Mouse (Mus musculus): ENCODE measurements around the gene Cct7. TPM values are rescaled to one million over a fixed set of nuclear protein-coding genes. Genes with fewer than 3 reads are reported as not detected.
"Not testable (repeated sequence)": the region's sequence is repeated elsewhere in the genome, so short reads cannot be mapped to it uniquely, and the experiment has no call there.

The Cct7 gene
- 100 to 1,000 TPM; 241 to 294 TPM for total RNA-seq (2021)
- polyA plus RNA-seq (2012; rRNA removed): 63.3 and 81.3 TPM in 2 replicates
- long read RNA-seq, transcript Cct7-201 (12 exons, 2,441 nt): major isoform, 350 of 372 reads
- long read RNA-seq, partial matches to known transcripts: 18 of 372 reads
- long read RNA-seq, other reads (novel, unspliced or antisense): 4 of 372 reads

DNA sequence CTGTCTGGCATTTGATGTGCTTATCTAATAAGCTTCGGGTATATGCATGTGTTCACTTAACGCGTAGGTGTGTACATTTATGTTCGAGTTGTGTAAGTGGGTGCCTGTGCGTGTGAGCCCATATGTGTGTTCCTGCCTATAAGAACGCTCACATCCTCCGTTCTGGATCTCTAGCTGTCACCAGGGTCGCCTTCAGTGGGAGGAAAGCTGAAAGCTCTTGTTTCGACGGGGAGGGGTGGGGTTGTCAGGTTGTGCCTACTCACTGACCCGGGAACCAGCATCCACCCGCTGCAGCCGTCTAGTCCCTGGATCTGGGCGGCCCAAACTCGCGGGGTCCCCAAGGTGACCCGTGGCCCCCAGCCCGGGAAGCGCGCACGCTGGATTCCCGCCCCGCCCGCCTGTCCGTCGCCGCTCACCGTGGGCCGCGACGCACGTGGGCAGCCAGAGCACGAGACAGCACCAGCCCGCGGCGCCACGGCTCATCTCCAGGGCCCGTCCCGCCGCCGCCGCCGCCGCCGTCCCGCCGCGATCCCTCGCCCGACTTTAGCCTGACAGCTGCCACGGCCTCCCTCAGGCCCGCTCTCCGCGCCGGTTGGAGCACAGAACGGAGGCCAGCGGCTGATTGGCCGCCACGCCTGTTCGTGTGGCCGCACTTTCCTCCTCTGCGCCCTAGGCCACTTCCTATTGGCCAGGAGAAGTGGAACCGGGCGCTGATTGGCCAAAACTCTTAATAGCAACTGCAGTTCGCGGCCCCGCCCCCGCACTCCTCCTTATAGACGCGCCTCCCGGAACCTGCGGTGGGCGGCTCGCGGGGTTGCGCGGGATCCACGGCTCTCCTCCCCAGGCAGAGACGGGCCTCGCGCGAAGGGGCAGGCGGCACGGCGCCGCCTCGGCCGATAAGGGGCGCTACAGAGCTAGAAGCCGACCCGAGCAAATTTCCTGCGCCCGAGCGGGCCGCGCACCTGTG, at the start of gene Cct7:
Cct7 (plus strand) TSS at position 818 of the 967 bp plus-strand sequence.
- peak; percentile 99 for DNase-seq

DNA sequence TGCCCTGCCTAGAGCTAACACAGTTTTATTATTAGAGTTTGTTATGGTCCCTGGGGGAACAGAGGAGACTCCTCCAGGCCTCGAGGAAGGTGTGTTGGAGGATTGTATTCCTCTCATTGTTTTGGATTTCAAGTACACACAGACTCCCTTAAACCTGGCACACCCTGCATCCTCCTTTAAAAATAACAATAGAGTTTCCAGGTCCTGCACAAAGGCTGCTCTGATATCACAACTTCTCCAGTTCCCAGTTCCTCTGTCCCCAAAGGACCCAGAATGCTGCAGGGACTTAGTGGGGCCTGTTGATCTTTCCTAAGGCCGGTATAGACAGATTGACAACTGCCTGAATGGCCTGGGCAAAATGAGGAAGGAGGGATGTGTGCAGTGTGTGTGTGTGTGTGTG, 48.7 kb upstream of the Cct7 start:
- DNase-seq: no peak

DNA sequence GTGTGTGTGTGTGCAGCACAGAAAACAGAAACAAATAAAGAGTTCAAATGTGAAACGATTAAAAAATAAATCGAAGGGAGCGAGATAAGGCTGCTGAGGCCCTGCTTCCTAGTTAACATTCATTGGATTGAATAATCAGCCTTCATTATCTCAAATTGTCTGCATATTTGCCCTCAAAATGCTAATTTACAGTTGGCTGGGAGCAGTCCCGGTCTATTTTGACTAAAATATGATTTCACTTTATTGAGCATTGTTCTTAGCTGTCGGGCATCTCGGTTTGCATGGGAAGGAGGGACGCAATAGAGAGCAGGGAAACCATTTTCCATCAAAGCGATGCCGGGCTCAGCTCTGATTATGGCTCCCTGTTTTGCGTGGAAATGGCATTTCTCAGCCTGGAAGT, 48.3 kb upstream of the Cct7 start:
- no peak for DNase-seq

- no peak for DNase-seq
Measured at GRCm38 (mm10) chr6:85409003-85409402, 42.3 kb upstream of the Cct7 start.

- DNase-seq: peak; percentile 52
Measured at GRCm38 (mm10) chr6:85410771-85411273, 40.5 kb upstream of the Cct7 start.

DNA sequence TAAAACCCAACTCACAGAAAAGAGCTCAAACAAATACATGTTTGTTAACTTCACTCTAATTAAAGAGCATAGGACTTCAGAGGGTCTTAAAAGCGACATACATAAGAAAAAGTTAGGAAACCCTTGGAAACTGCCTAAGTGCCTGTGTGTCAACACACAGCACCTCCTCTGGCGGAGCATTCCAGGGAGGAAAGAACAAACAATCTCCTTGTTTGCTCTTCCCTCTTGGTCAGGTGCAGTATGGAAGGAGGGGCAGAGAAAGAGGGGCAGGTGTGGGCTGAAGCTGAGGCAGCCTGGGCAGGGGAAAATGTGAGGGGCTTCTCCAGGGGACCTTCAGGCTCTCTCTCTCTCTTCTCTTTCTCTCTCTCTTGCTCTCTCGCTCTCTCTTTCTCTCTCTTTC, 35.5 kb upstream of the Cct7 start:
- no peak for DNase-seq

DNA sequence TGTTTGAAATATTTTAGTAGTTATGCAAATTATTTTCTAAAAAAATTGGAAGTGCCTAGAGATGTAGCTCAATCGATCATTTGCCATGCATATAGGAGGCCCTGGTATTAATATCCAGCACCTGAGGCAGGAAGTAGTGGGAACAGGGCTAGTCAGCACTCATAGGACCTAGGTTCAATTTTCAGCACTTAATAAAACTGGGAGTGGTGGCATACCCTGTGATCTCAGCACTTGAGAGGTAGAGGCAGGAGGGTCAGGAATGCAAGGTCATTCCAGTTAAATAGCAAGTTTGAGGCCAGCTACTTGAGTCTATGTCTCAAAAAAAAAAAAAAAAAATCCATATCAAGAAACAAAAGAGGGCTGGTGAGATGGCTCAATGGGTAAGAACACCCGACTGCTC, 32.2 kb upstream of the Cct7 start:
- DNase-seq: no peak

GRCm38 (mm10) chr6:85423836-85424379, 27.4 kb upstream of the Cct7 start, which contains the start of gene Noto:
Noto (plus strand) TSS chr6:85423886.
- DNase-seq: peak; percentile 50

DNA sequence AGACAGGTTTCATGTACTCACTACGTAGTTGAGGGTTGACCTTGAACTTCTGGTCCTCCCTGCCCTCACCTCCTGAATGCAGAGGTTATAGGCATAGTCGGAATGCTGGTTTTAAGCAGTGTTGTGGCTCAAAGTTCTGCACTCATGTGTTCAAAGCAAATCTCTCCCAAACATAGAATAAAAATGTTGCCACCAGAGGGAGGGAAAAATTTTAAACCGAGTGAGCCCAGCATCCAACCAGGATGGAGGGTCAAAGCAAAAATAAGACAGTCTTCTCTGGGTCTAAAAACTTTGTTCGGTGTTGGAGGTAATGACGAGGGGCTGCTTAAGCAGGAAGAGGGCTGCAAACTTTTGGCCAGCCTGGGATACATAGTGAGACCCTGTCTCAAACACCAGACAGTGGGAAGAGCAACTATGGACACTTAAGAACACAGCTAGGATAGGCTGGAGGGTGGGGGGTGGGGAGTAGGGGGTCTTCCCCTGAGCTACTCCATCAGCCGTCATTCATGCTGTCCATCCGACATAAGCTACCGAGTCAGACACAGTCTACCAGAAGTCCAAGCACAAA, 20.0 kb upstream of the Cct7 start:
- DNase-seq: no peak

DNA sequence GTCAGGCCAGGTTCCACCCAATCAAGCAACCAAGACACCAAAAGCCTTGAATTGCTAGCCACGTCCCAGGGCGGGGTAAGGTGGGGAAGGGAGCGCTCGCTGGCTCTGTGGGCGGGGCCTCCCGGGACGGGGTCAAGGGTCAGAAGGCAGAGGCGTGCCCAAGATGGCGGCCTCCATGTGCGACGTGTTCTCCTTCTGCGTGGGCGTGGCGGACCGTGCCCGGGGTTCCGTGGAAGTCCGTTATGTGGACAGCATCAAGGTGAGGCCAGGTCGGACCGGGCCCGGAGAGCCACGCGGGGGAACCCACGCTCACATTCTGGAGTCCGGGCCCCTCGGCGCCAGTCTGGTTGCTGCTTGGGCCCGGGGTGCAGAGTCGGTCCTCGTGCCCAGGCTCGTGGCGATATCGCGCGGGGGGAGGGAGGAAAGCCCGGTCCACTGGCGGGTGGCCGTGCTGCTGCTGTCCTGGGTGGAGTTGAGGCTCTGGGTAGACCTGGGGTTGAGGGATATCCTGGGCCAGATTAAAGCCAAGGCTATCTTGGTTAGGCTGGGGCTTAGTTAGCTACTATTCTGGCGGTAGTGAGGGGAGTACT, 19.4 kb upstream of the Cct7 start, which contains the start of gene Smyd5:
Smyd5 (plus strand) TSS at position 148 of the 590 bp plus-strand sequence.
- peak; percentile 93 for DNase-seq

DNA sequence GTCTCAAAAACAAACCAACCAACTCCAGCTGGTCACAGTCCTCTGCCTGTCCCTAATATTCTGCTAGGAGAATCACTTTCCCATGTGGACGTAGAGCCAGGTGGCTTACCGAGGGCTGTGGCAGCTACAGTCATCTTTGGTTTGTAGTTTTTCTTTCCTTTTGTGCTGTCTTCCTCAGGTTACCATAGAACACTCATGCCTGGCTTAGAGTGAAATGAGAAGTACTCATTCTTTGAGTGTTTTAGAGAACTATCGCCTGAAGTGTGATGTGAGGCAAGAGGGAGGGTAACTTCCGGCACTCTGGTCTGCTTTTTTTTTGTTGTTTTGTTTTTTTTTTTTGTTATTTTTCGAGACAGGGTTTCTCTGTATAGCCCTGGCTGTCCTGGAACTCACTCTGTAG, 17.4 kb upstream of the Cct7 start:
- DNase-seq: no peak

DNA sequence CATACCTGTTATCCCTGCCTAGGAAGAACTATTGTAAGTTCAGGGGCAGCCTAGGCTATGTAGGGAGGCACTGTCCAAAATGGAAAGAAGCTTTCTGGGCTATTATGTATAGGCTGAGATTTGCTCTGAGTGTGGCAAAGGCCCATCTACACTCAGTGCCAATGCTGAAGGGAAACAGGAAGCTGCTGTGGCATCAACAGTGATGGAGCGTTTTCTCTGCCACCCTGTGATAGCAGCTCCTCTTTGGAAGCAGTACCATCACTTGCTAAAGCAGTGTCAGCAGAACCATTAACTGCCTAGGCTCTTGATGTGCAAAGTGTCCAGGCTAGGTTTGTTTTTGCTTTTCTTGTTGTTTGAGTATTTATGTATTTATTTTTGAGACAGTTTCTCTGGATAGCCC, 15.1 kb upstream of the Cct7 start:
- DNase-seq: no peak

DNA sequence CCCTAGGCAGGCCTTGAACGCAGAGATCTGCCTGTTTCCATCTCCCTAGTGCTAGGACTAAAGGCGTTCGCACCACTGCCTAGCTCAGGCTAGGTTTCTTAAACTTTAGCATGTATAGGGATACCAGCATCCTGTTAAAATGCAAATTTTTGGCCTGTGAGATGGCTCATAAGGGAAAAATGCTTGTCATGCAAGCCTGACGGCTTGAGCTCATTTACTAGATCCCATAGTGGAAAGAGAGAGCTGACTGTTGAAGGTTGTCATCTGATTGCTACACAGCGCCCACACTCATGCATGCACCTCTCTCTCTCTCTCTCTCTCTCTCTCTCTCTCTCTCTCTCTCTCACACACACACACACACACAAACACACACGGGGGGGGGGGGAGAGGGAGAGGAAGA, 14.7 kb upstream of the Cct7 start:
- no peak for DNase-seq

GRCm38 (mm10) chr6:85441142-85441541, 10.2 kb upstream of the Cct7 start:
- DNase-seq: no peak

- DNase-seq: peak; percentile 81
Measured at GRCm38 (mm10) chr6:85443488-85444233, 7.7 kb upstream of the Cct7 start.

- no peak for DNase-seq
Measured at GRCm38 (mm10) chr6:85444266-85444965, 6.9 kb upstream of the Cct7 start.

- DNase-seq: no peak
Measured at GRCm38 (mm10) chr6:85445286-85445685, 6.0 kb upstream of the Cct7 start.

GRCm38 (mm10) chr6:85447351-85447750, 4.0 kb upstream of the Cct7 start:
- DNase-seq: no peak

DNA sequence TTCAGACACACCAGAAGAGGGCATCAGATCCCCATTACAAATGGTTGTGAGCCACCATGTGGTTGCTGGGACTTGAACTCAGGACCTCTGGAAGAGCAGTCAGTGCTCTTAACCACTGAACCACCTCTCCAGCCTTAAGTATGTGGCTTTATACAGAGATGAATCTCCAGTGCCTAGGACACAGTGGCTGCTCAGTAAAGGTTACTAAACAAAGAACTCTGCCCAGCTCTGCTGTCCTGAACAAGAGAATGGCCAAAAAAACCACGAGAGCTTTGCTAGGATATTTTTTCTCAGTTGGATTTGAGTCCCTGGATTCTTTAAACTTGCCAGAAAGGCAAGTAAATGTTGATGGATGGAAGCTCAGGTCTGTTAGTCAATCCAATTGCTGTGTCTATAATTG, 1.2 kb upstream of the Cct7 start:
- not testable (repeated sequence) for DNase-seq

GRCm38 (mm10) chr6:85451664-85452410, 523 bp downstream of the Cct7 start, which contains the start of gene Pradc1:
Pradc1 (minus strand) TSS chr6:85451970.
- DNase-seq: peak; percentile 99

All from adrenal gland, adult 2 months (tissue).